Mouse (Mus musculus) testis, adult 2 months (tissue): ENCODE results near the gene Tub.
A peak's percentile ranks its signal among the peaks of the same experiment; 100 is the strongest.

Experiments used
- CTCF ChIP-seq: fragments of 200-500 bp; IDR thresholded peaks from 2 replicates; pipeline ENCODE4 v1.5.1; 2012; ENCODE audit warnings: low read depth, mild to moderate bottlenecking, inconsistent platforms, low read length, moderate library complexity; ENCODE audit not compliant: control insufficient read depth, insufficient read depth, insufficient replicate concordance
- POLR2A ChIP-seq: fragments of 200-500 bp; IDR thresholded peaks from 2 replicates; pipeline ENCODE4 v1.6.1; 2012; ENCODE audit warnings: low read depth, mild to moderate bottlenecking, inconsistent platforms, low read length, moderate library complexity; ENCODE audit not compliant: control insufficient read depth

DNA sequence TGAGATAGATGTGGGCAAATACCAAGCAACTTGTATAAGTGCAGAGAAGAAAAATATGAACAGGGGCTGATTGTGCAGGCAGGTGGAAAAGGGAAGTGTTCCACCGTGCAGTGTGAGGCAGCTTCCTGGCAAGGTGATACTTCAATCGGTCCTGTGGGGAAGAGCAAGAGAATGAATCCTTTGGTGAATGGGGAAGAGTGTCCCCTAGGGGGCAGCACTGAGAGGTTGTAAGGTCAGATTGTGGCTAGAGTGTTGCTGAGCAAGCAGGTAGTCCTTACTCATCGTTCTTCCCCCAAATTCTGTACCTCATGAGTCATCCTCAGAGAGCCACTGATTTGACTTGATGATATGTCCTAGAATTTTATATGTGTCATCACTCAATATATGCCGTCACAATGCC lies 4.0 kb downstream of the Tub start:
- TF ChIP-seq POLR2A (no peak), CTCF (peak; percentile 64; the same call in 1 of the 2 replicates)
